Mouse (Mus musculus) heart, postnatal 0 days (tissue): ENCODE data around the gene Lrrc75a. TPM values are rescaled to one million over a fixed set of nuclear protein-coding genes. Genes with fewer than 3 reads are reported as not detected.

Source experiments
- ATAC-seq: fragments of 200-750 bp; cut with Nextera tagmentation; 2 replicates; pipeline ENCODE4 v1.8.0; 2017; ENCODE audit warnings: low read depth, moderate number of reproducible peaks, moderate library complexity; ENCODE audit not compliant: insufficient read depth
- DNase-seq: peaks from one replicate; pipeline ENCODE4 v3.0.0-alpha.2; 2016; ENCODE audit warnings: low spot score
- H3K27ac ChIP-seq: fragments of 300-500 bp; sonication (generic); 2 replicates; pipeline ENCODE4 v1.5.1; 2014; ENCODE audit warnings: low read depth, mild to moderate bottlenecking
- H3K27me3 ChIP-seq: fragments of 300-500 bp; sonication (generic); 2 replicates; pipeline ENCODE4 v1.6.1; 2014; ENCODE audit warnings: low read length, mixed read lengths; ENCODE audit not compliant: control insufficient read depth, insufficient read depth
- H3K36me3 ChIP-seq: fragments of 300-500 bp; sonication (generic); replicated peaks from 2 replicates; pipeline ENCODE4 v1.6.1; 2014; ENCODE audit warnings: low read length, mixed read lengths; ENCODE audit not compliant: control insufficient read depth, insufficient read depth
- H3K4me1 ChIP-seq: fragments of 300-500 bp; sonication (generic); 2 replicates; pipeline ENCODE4 v1.6.1; 2014; ENCODE audit warnings: antibody characterized with exemption; ENCODE audit not compliant: control insufficient read depth, insufficient read depth
- H3K4me2 ChIP-seq: fragments of 300-500 bp; sonication (generic); 2 replicates; pipeline ENCODE4 v1.6.1; 2014; ENCODE audit warnings: low read depth, mild to moderate bottlenecking, low read length, moderate library complexity
- H3K4me3 ChIP-seq: fragments of 300-500 bp; sonication (generic); 2 replicates; pipeline ENCODE4 v1.5.1; 2014; ENCODE audit warnings: low read depth, low read length
- H3K9ac ChIP-seq: fragments of 300-500 bp; sonication (generic); replicated peaks from 2 replicates; pipeline ENCODE4 v1.6.1; 2014; ENCODE audit warnings: low read depth, low read length, mixed read lengths
- H3K9me3 ChIP-seq: fragments of 300-500 bp; sonication (generic); replicated peaks from 2 replicates; pipeline ENCODE4 v1.6.1; 2016; ENCODE audit warnings: low read length; ENCODE audit not compliant: control insufficient read depth
- CTCF ChIP-seq: IDR thresholded peaks from 2 replicates; pipeline ENCODE4 v1.5.1; 2016; ENCODE audit warnings: antibody characterized with exemption, control low read depth, low read depth
- EP300 ChIP-seq: IDR thresholded peaks from 2 replicates; pipeline ENCODE4 v1.6.1; 2016; ENCODE audit warnings: antibody characterized with exemption, low read depth
- WGBS: fragments of 180-500 bp; shearing (Covaris S2); extraction: QIAGEN DNeasy Blood & Tissue Kit; methylation state at CpG from one replicate; pipeline ENCODE4 v1.1.7; 2014; 5-methylcytosine and 5-hydroxymethylcytosine counted together
- polyA plus RNA-seq: library from polyadenylated mRNA; unstranded; fragments of >200 nt; fragmentation: Nextera tagmentation; extraction: Ambion mirVana; gene quantifications from 2 replicates; pipeline ENCODE4 v1.2.1, GENCODE M21; 2015
- total RNA-seq: library from RNA; depleted of rRNA; stranded (reverse); fragments of >200 nt; gene quantifications from 2 replicates; pipeline ENCODE4 v1.2.3, GENCODE M21; 2014; ENCODE audit warnings: low replicate concordance

Gene Lrrc75a
- total and polyA plus RNA-seq, 2 experiments from 2014 or later = 9.6 to 33.9 TPM

DNA sequence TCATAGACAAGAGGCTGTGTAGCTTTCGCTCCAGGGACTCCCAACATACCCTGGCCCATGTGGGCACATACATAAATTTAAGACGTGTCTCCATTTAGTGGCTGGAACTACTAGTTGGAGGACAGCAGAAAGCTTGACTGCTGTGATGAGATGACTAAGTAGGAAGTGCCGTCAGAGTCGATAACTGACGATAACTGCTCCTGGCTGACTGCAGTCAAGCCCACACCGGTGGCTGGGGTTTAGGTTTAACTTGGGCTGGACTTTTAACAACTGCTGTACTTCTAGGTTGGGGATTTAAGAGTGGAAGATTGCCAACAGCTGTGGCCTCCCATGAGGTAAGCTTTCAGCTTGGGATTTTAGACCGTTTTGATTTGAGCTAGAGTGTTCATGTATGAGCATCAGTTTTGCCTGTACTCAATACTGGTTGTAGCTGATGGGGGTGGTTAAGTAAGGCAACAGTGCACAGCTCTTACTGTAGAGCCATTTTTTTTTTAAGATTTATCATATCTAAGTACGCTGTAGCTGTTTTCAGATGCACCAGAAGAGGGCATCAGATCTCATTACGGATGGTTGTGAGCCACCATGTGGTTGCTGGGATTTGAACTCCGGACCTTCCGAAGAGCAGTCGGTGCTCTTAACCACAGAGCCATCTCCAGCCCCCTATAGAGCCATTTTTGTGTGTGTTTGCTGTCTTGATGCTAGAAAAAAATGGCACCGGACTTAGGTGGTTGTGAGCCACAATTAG, 44.8 kb downstream of the Lrrc75a start:
- ATAC-seq (no peak), DNase-seq (no peak)
- Histone ChIP-seq H3K9me3 (no peaks in the 10 kb centered on the region), H3K27me3 (no peaks in the 10 kb centered on the region), H3K36me3 (peaks cover 46% of the 10 kb centered on the region), H3K4me2 (peak overlapping the region; percentile 81), H3K4me3 (peak overlapping the region; percentile 80), H3K27ac (peak overlapping the region; percentile 88), H3K4me1 (peaks cover 12% of the 10 kb centered on the region), H3K9ac (peak overlapping the region; percentile 73)
- TF ChIP-seq EP300 = no peak
- no peak for TF ChIP-seq CTCF
- under 1% methylated on average over 13 of the region's 13 CpGs for WGBS

DNA sequence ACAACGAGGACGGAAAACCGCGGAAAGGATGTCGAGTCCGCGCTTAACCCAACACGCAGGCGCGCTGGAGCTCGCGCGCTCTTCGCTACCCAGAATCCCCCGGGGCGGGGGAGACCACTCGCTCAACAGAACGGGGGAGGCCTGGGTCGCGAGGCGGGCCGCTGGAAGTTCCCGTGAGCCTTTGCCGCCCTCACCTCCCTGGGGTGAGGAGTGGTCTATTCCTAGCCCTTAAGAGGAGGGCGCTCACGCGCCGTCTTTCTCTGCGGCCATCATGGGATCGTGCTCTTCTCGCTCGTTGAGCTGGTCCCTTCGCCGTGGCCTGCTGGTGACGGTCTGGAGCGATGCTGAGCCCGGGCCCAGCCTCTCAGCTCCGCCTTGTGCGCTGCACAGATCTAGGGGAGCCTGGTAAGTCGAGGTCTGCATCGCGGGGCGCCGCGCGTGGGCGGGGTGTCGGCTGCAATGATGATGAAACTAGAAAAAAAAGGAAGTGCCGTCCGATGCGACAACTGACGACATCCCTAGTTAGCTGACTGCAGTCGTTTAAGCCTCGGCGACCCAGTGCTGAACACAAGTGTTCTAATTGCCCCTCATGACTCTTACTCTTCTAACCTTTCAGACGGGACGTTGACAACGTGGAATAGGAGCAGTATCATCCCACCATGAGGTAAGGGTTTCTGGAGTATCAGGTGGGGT, 45.6 kb downstream of the Lrrc75a start:
- TF ChIP-seq CTCF (peak; percentile 7; the same call in 1 of the 2 replicates), EP300 (peak; percentile 90; the same call in 1 of the 2 replicates)
- Histone ChIP-seq H3K27me3 (no peaks in the 10 kb centered on the region), H3K36me3 (peaks cover 38% of the 10 kb centered on the region), H3K27ac (peak overlapping the region; percentile 88), H3K9me3 (no peaks in the 10 kb centered on the region), H3K4me1 (peaks cover 12% of the 10 kb centered on the region), H3K4me3 (peak overlapping the region; percentile 80), H3K9ac (peak overlapping the region; percentile 73), H3K4me2 (peak overlapping the region; percentile 81)
- peak; percentile 96 for ATAC-seq
- WGBS = under 1% methylated on average over 58 of the region's 58 CpGs
- DNase-seq = peak; percentile 98

GRCm38 (mm10) chr11:62601732-62602618, 46.3 kb downstream of the Lrrc75a start:
- Histone ChIP-seq H3K9me3 (no peaks in the 10 kb centered on the region), H3K4me2 (peak overlapping the region; percentile 81), H3K27ac (peak overlapping the region; percentile 88; the same call in 1 of the 2 replicates), H3K9ac (peak overlapping the region; percentile 51; the same call in 1 of the 2 replicates), H3K4me3 (peak overlapping the region; percentile 80), H3K27me3 (no peaks in the 10 kb centered on the region), H3K36me3 (peaks cover 30% of the 10 kb centered on the region), H3K4me1 (peaks cover 12% of the 10 kb centered on the region)
- no peak for ATAC-seq
- TF ChIP-seq EP300 (no peak), CTCF (no peak)
- WGBS = 13% methylated on average over 17 of the region's 17 CpGs
- DNase-seq = no peak

DNA sequence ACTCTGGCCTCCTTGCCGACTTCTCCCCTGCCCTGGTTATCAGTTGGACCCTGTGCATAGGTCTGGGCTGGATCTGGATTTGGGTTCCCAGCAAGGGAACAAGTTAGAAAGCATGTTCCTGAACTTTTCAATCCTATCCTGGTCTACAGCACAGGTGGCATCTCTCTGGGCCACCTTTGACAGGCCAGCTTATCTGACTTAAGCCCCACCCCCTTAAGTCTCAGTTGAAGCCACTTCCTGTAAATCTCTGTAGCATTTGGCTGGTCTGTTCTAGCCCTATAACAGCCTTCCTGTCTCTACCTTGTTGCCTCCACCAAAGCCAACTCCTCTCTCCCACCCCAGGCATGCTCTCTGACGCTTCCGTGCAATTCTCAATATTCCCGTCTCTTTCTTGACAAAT, 49.8 kb downstream of the Lrrc75a start:
- no peaks in the 10 kb centered on the region for H3K9me3 ChIP-seq
- no peak for DNase-seq
- H3K4me2 ChIP-seq = no peak overlapping the region
- no peak overlapping the region for H3K9ac ChIP-seq
- no peak overlapping the region for H3K27ac ChIP-seq
- no peak for TF ChIP-seq EP300
- no peak for TF ChIP-seq CTCF
- H3K27me3 ChIP-seq = no peaks in the 10 kb centered on the region
- no peak for ATAC-seq
- WGBS = 62% methylated on average over 4 of the region's 4 CpGs
- H3K4me1 ChIP-seq = 0 out of 2 replicates have a peak, but pooled peaks cover 1% of the 10 kb centered on the region
- H3K4me3 ChIP-seq = no peak overlapping the region
- no peaks in the 10 kb centered on the region for H3K36me3 ChIP-seq
